Mouse (Mus musculus) heart, postnatal 0 days (tissue): ENCODE data around the gene Spint1.

Source experiments
- CTCF ChIP-seq: IDR thresholded peaks from 2 replicates; pipeline ENCODE4 v1.5.1; 2016; ENCODE audit warnings: antibody characterized with exemption, control low read depth, low read depth
- EP300 ChIP-seq: IDR thresholded peaks from 2 replicates; pipeline ENCODE4 v1.6.1; 2016; ENCODE audit warnings: antibody characterized with exemption, low read depth

- TF ChIP-seq CTCF (no peak), EP300 (no peak)
Observed at GRCm38 (mm10) chr2:119261326-119261725, 24.2 kb downstream of the Spint1 start.
